Mouse (Mus musculus) ES-E14 (cell line): ENCODE data around the gene Gm266.

ENCODE experiments used
- CHD2 ChIP-seq: IDR thresholded peaks from 2 replicates; pipeline ENCODE4 v1.6.1; 2014; ENCODE audit warnings: mild to moderate bottlenecking, low read depth, low read length, inconsistent platforms
- MAFK ChIP-seq: IDR thresholded peaks from 2 replicates; pipeline ENCODE4 v1.6.1; 2014; ENCODE audit warnings: mild to moderate bottlenecking, low read depth, low read length, inconsistent platforms; ENCODE audit not compliant: insufficient read depth
- ZC3H11A ChIP-seq: IDR thresholded peaks from 2 replicates; pipeline ENCODE4 v1.6.1; 2012; ENCODE audit warnings: low read depth, mild to moderate bottlenecking, inconsistent platforms, low read length, borderline replicate concordance

- no peak for TF ChIP-seq MAFK
- TF ChIP-seq CHD2: no peak
- TF ChIP-seq ZC3H11A: no peak
Observed at GRCm38 (mm10) chr12:111513673-111514072, 28.1 kb upstream of the Gm266 start.
